In genomic region chr7:49777585-49777984, GRCm38 (mm10) we compare ENCODE assay signal across 8 mouse cellular contexts. TPM values are rescaled to one million over a fixed set of nuclear protein-coding genes. Genes with fewer than 3 reads are reported as not detected.
DNase-seq lines count a peak whose midpoint lies in the region; ATAC-seq and TF ChIP-seq lines count a peak whose summit lies in the region.

No protein-coding gene starts in this region.

- TF ChIP-seq EP300 in MEL (IDR thresholded peaks at IDR 0.05; ENCODE audit: low read depth in 1 of 2, low read length in 2 of 2), result no peak

- peaks cover 11 to 30% of the 10 kb centered on the region in 2 experiments for H3K36me3 ChIP-seq in MEL (ENCODE audit: control insufficient read depth in 1 of 2, insufficient read depth in 2 of 2, low read length in 2 of 2)
- H3K36me3 ChIP-seq in forebrain, postnatal 0 days (ENCODE audit: insufficient read depth), result peaks cover 14% of the 10 kb centered on the region; the same call in 1 of the 2 replicates
- peaks cover 38% of the 10 kb centered on the region for H3K36me3 ChIP-seq in liver, embryonic 15.5 days (replicated peaks)

- peaks cover 14% of the 10 kb centered on the region for H3K79me2 ChIP-seq in MEL (ENCODE audit: control insufficient read depth, insufficient read depth, low read length, poor library complexity)

- no peak for DNase-seq in frontal cortex, postnatal 14 days (ENCODE audit: low spot score in 2 of 2)
- DNase-seq in MEL (ENCODE audit: low read depth, low spot score), result peak; percentile 73
- no peak for DNase-seq in forebrain, postnatal 0 days
- DNase-seq in left cerebral cortex, postnatal 14 days (ENCODE audit: low spot score in 2 of 2), result no peak
- DNase-seq in thymus, postnatal 25 days, result no peak
- no peak for DNase-seq in layer of hippocampus, postnatal 14 days (ENCODE audit: low spot score in 2 of 2)

- no peak for TF ChIP-seq RAD21 in MEL (IDR thresholded peaks at IDR 0.05; ENCODE audit: low read depth, low read length)

- ATAC-seq in frontal cortex, adult (ENCODE audit: low TSS enrichment), result peak; percentile 8; the same call in 1 of the 2 replicates
- no peak; the same call in 1 of the 2 replicates for ATAC-seq in forebrain, postnatal 0 days
- peak; percentile 7; the same call in 1 of the 2 replicates for ATAC-seq in liver, embryonic 15.5 days (ENCODE audit: insufficient read depth)

- H3K4me2 ChIP-seq in forebrain, postnatal 0 days (ENCODE audit: low read depth), result peak overlapping the region; percentile 21; the same call in 1 of the 2 replicates
- 0 out of 2 replicates have a peak overlapping the region, but pooled peaks have one; percentile 95 for H3K4me2 ChIP-seq in liver, embryonic 15.5 days

- H3K4me3 ChIP-seq in MEL (ENCODE audit: control insufficient read depth in 1 of 2, insufficient read depth in 1 of 2, low read depth in 2 of 2, low read length in 2 of 2), result no peak overlapping the region
- no peak overlapping the region for H3K4me3 ChIP-seq in forebrain, postnatal 0 days (ENCODE audit: low read depth, low read length)
- no peak overlapping the region for H3K4me3 ChIP-seq in liver, embryonic 15.5 days (replicated peaks)

- intact Hi-C loops in left cerebral cortex, postnatal 14 days (cut with DNase I), result no loop called here

- peak overlapping the region; percentile 79 for H3K27ac ChIP-seq in MEL (ENCODE audit: control insufficient read depth, low read depth, low read length)
- no peak overlapping the region for H3K27ac ChIP-seq in forebrain, postnatal 0 days (ENCODE audit: low read depth, low read length)
- no peak overlapping the region for H3K27ac ChIP-seq in liver, embryonic 15.5 days (replicated peaks)

- no peaks in the 10 kb centered on the region for H3K27me3 ChIP-seq in MEL (ENCODE audit: control insufficient read depth in 1 of 2, insufficient read depth in 2 of 2, low read length in 2 of 2)
- no peaks in the 10 kb centered on the region for H3K27me3 ChIP-seq in forebrain, postnatal 0 days (ENCODE audit: insufficient read depth, low read length)
- H3K27me3 ChIP-seq in liver, embryonic 15.5 days, result no peaks in the 10 kb centered on the region

- no peak for TF ChIP-seq CTCF in MEL (IDR thresholded peaks at IDR 0.05 in 2 of 3, conservative IDR thresholded peaks at IDR 0.05 in 1 of 3; ENCODE audit: control insufficient read depth in 1 of 3, insufficient read depth in 1 of 3, low read depth in 2 of 3, low read length in 3 of 3, poor library complexity in 1 of 3, severe bottlenecking in 1 of 3)
- no peak for TF ChIP-seq CTCF in forebrain, postnatal 0 days (IDR thresholded peaks at IDR 0.05; ENCODE audit: low read depth)

- H3K9ac ChIP-seq in MEL (ENCODE audit: control insufficient read depth, low read depth, low read length, poor library complexity, severe bottlenecking), result peak overlapping the region; percentile 51
- 0 out of 2 replicates have a peak overlapping the region, but pooled peaks have one; percentile 84 for H3K9ac ChIP-seq in forebrain, postnatal 0 days
- no peak overlapping the region for H3K9ac ChIP-seq in liver, embryonic 15.5 days

- peaks cover 13 to 34% of the 10 kb centered on the region in 2 experiments for H3K4me1 ChIP-seq in MEL (ENCODE audit: control insufficient read depth in 1 of 2, insufficient read depth in 2 of 2, low read length in 2 of 2)
- peaks cover 7% of the 10 kb centered on the region; the same call in 1 of the 2 replicates for H3K4me1 ChIP-seq in forebrain, postnatal 0 days (ENCODE audit: insufficient read depth)
- H3K4me1 ChIP-seq in liver, embryonic 15.5 days (replicated peaks), result peaks cover 25% of the 10 kb centered on the region

- H3K9me3 ChIP-seq in MEL (replicated peaks; ENCODE audit: insufficient read depth, low read length), result no peaks in the 10 kb centered on the region
- no peaks in the 10 kb centered on the region for H3K9me3 ChIP-seq in forebrain, postnatal 0 days (ENCODE audit: low read length)
- H3K9me3 ChIP-seq in liver, embryonic 15.5 days (replicated peaks), result no peaks in the 10 kb centered on the region

- no peak for TF ChIP-seq POLR2A in MEL (IDR thresholded peaks at IDR 0.05; ENCODE audit: control insufficient read depth in 1 of 2, insufficient read depth in 1 of 2, low read depth in 1 of 2, low read length in 2 of 2, poor library complexity in 1 of 2)

- WGBS in forebrain, postnatal 0 days, result 51% methylated on average over 3 of the region's 3 CpGs
- 33% methylated on average over 3 of the region's 3 CpGs for WGBS in liver, embryonic 15.5 days (ENCODE audit: insufficient replicate concordance)

TF ChIP-seq in MEL, 35 proteins besides CTCF, POLR2A, EP300 and RAD21:
- TF ChIP-seq KAT2A (conservative IDR thresholded peaks at IDR 0.05; ENCODE audit: low read depth, low read length) (no peak), MYB (IDR thresholded peaks at IDR 0.05; ENCODE audit: low read depth, low read length) (no peak), NELFE (IDR thresholded peaks at IDR 0.05; ENCODE audit: low read depth, low read length) (no peak), POLR2AphosphoS5 (IDR thresholded peaks at IDR 0.05; ENCODE audit: borderline replicate concordance, low read depth, low read length) (no peak), POLR2AphosphoS2 (IDR thresholded peaks at IDR 0.05; ENCODE audit: low read length) (peak; percentile 34; the same call in 1 of the 2 replicates), RCOR1 (IDR thresholded peaks at IDR 0.05; ENCODE audit: low read depth, low read length) (no peak), HCFC1 (IDR thresholded peaks at IDR 0.05; ENCODE audit: low read depth, low read length) (no peak), CHD1 (IDR thresholded peaks at IDR 0.05; ENCODE audit: low read depth, low read length) (no peak), NRF1 (IDR thresholded peaks at IDR 0.05; ENCODE audit: insufficient read depth, low read depth, low read length, poor library complexity, severe bottlenecking) (no peak), MYC (IDR thresholded peaks at IDR 0.05; ENCODE audit: low read depth, low read length) (no peak), ZC3H11A (IDR thresholded peaks at IDR 0.05; ENCODE audit: low read depth, low read length) (no peak), USF1 (IDR thresholded peaks at IDR 0.05; ENCODE audit: low read depth, low read length) (no peak), TAL1 (IDR thresholded peaks at IDR 0.05; ENCODE audit: low read length) (no peak), ETS1 (IDR thresholded peaks at IDR 0.05; ENCODE audit: low read depth, low read length) (no peak), TCF12 (IDR thresholded peaks at IDR 0.05; ENCODE audit: low read depth, low read length) (no peak), MAZ (IDR thresholded peaks at IDR 0.05; ENCODE audit: low read depth, low read length) (no peak), ZNF384 (IDR thresholded peaks at IDR 0.05; ENCODE audit: low read depth, low read length) (no peak), ZMIZ1 (IDR thresholded peaks at IDR 0.05; ENCODE audit: low read depth, low read length) (no peak), SIN3A (IDR thresholded peaks at IDR 0.05; ENCODE audit: low read length) (peak; percentile 32; the same call in 1 of the 2 replicates), UBTF (IDR thresholded peaks at IDR 0.05; ENCODE audit: borderline replicate concordance, insufficient read depth, low read depth, low read length) (no peak), E2F4 (IDR thresholded peaks at IDR 0.05; ENCODE audit: borderline replicate concordance, low read depth, low read length) (no peak), ZKSCAN1 (IDR thresholded peaks at IDR 0.05; ENCODE audit: low read depth, low read length) (no peak), MAX (IDR thresholded peaks at IDR 0.05; ENCODE audit: low read length) (peak; percentile 40), JUND (IDR thresholded peaks at IDR 0.05; ENCODE audit: low read depth, low read length) (no peak), MEF2A (IDR thresholded peaks at IDR 0.05; ENCODE audit: extremely low read depth, insufficient replicate concordance, low read depth, low read length, poor library complexity, severe bottlenecking) (no peak), TBP (IDR thresholded peaks at IDR 0.05; ENCODE audit: low read depth, low read length) (no peak)

RNA-seq across cellular contexts. Expression of gene Prmt3, which starts 0.6 kb away (rescaled TPM):
- 72.6 and 73.9 TPM in 2 replicates for total RNA-seq in MEL (2012; rRNA removed)
- polyA plus RNA-seq in MEL (2012; ENCODE audit: insufficient read depth in 1 of 2, insufficient read length in 2 of 2, low read depth in 1 of 2, low replicate concordance in 2 of 2, missing spikeins in 1 of 2), result 10 to 100 TPM; 62.5 to 63.7 TPM
- 55.5 and 60.6 TPM in 2 replicates for total RNA-seq in forebrain, postnatal 0 days (2014; rRNA removed)
- polyA plus RNA-seq in forebrain, postnatal 0 days (2015; fragmentation: Nextera tagmentation; extraction: Ambion mirVana), result 41.4 and 42.3 TPM in 2 replicates
- 19.8 and 20.4 TPM in 2 replicates for polyA plus RNA-seq in liver, embryonic 15.5 days (2015; fragmentation: Nextera tagmentation; extraction: Ambion mirVana)
- 10 to 100 TPM; 32.6 to 33.9 TPM for total RNA-seq in left cerebral cortex, postnatal 14 days (2021)
- total RNA-seq in layer of hippocampus, postnatal 14 days (2021), result 10 to 100 TPM; 28.5 to 33.0 TPM

RNA-seq across cellular contexts. Expression of gene Htatip2, which starts 18.7 kb away (rescaled TPM):
- 22.5 and 32.8 TPM in 2 replicates for total RNA-seq in MEL (2012; rRNA removed)
- polyA plus RNA-seq in MEL (2012; ENCODE audit: insufficient read depth in 1 of 2, insufficient read length in 2 of 2, low read depth in 1 of 2, low replicate concordance in 2 of 2, missing spikeins in 1 of 2), result 10 to 100 TPM in 1 of 2 experiments, not detected in 1; 37.8 TPM
- 1.1 and 1.6 TPM in 2 replicates for total RNA-seq in forebrain, postnatal 0 days (2014; rRNA removed)
- polyA plus RNA-seq in forebrain, postnatal 0 days (2015; fragmentation: Nextera tagmentation; extraction: Ambion mirVana), result 4.7 and 5.5 TPM in 2 replicates
- 30.5 and 33.3 TPM in 2 replicates for polyA plus RNA-seq in liver, embryonic 15.5 days (2015; fragmentation: Nextera tagmentation; extraction: Ambion mirVana)
- total RNA-seq in left cerebral cortex, postnatal 14 days (2021), result 1 to 10 TPM; 8.5 to 8.9 TPM
- total RNA-seq in layer of hippocampus, postnatal 14 days (2021), result 1 to 10 TPM; 8.2 to 8.3 TPM
